Mouse (Mus musculus): ENCODE measurements around the gene Nol8.

Gene Nol8

DNA sequence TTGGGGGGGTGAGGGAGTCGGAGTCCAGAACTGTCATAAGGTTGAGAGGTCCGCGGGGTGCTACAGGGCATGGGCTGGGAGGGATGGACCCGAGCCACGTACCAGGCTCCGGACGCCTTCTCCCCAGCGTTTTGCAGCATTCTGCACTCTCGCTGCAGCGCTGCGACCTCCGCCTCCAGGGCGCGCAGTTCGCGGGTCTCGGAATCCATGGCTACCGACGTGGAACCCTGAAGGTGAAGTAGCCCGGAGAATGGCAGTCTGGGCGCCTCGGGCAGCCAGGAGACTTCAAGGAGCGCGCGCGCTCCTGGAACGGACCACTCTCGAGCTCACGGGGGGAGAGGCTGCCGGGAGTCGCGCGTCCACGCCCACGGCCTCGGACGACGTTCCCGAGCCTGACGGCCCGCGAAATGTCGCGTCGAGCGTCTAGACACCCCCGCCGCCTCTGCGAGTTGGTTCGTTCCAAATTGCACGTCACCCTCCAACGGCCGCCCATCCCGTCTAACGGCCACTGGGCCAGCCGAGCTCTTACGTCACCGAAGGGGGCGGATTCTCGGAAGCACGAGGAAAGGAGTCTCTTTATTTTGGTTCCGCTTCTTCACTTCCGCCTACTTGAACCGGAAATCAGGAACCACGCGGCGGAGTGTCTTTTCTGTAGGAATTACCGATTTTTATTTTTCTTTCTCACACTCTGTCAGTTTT, at the start of gene Nol8, which contains the start of gene Cenpp:
TSS of gene Nol8 (plus strand) at position 598 of the 699 bp plus-strand sequence.
TSS of gene Cenpp (minus strand) at position 305 of the 699 bp plus-strand sequence.
- in situ Hi-C loops (cut with MboI, MseI), result loop anchor here (10.0 kb wide), 1 partner anchor 198 kb away; no protein-coding TSS in a partner anchor

DNA sequence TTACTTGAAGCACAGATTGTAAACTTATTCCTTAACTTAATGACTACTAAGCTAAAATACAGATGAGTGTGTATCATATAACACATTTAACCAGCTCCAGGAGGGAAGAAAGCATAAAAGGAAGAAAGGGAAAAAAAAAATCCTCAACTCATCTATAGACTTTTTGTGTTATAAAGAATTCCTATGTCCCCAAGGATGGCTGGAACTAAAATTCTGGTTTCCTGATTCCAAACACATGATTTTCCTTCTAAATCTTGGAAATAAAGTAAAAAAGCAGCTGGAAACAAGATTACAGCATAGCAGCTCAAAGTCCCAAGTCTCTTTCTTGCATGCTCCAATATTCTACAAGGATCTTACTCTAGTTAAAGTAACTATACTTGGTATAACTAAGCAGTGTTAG, 49.3 kb upstream of the Nol8 start:
- in situ Hi-C loops (cut with MboI, MseI), result no loop called here

DNA sequence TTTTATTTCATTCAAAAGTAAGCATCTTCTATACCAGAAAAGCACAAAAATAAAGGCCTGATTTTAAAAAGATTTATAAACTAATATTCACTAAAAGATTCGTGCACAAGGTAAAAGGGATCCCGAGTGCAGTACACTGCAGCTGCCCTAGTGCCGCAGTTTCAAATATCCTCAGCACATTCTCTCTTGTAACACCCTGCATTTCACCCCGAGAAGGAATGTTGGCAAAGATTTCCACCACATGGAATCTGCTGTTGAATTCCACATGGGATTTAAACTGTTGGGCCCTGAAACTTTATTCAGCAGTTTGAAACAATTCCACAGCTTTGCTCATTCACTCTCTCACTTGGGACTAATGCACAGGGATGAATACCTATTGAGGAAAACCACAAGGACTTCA, 45.2 kb upstream of the Nol8 start, which contains the start of gene Ogn:
TSS of gene Ogn (plus strand) at position 333 of the 400 bp plus-strand sequence.
- in situ Hi-C loops (cut with MboI, MseI), result no loop called here

DNA sequence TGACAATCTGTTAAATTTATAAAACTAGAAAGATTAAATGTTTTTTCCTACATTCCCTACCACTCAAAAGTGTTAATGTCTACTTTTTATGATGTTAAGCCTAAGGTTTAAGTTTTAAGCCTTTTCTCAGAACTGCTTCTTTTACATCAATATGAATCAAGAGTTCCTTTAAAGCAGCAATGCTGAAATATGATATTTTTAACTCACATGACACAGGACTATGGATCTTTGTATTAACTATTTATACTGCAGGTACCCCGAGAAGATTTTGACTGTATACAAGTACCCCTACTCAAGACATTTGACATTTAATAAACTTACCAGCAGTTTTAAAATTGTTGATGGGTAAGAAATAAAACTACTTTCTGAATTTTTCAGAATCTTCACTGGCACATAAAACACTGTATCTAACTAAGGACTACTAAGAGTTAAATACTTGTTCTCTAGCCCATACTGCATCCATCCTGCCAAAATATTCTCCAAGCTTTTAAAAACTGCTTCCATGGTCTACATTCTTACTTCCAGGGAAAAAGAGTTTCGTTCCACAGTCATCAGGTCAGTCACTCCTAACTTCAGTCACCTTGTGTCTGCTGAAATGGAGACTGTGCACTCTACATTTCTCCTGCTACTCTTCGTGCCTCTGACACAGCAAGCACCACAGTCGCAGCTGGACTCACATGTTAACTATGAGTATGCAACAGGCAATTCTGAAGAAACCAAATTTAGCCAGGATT, 44.1 kb upstream of the Nol8 start:
- in situ Hi-C loops (cut with MboI, MseI), result no loop called here

DNA sequence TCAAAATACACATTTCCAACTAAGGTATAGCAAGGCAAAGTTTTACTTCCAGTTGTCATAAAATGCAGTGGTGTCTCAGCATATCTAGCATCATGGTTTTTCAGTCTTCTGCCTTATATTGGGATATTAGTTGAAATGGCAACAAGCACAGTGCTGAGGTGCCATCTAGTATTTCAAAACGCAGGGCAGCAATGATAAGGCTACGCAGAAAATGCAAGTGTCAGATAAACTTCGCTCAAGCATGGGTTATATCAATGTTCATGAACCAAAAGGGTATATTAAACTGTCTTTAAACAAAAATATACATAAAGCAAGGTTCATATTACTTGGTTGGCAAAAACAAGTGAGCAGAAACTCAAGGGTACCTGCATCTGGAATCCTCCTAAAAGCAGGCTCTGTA, 35.9 kb upstream of the Nol8 start:
- in situ Hi-C loops (cut with MboI, MseI), result no loop called here

DNA sequence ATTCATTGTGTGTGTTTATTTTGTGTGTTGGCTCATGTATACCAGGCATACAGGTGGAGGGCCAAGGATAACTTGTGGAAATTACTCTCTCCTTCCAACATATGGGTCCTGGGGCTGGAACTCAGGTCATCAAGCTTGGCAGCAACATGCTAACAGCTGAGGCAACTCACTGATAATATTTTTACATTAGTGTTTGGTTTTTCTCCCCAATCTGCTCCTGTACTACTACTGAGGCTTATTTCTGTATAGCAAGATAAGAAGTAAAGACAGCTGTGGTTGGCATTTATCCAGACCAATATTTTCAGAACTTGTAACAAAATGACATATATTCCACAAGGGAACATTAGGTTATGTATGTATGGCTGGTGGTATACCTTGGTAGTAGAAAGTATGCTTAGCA, 34.5 kb upstream of the Nol8 start:
- in situ Hi-C loops (cut with MboI, MseI), result no loop called here

DNA sequence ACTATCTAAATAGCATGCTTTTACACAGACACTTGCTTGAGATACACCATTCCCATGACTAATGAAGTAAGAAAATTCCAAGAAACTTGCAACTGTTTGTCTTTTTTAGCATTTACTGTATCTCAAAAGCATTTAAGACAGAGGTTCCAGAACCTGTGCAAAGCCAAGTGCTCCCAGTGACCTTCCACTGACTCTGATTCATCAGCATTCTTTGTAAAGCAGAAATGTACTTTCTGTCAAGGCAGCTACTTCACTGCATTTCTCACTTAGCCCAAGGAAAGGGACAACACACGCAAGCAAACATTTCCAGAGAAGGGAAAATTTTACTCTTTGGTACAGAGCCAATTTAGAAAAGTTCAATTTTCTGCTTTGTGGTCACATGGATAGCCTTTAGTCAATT, 29.7 kb upstream of the Nol8 start:
- in situ Hi-C loops (cut with MboI, MseI), result no loop called here

DNA sequence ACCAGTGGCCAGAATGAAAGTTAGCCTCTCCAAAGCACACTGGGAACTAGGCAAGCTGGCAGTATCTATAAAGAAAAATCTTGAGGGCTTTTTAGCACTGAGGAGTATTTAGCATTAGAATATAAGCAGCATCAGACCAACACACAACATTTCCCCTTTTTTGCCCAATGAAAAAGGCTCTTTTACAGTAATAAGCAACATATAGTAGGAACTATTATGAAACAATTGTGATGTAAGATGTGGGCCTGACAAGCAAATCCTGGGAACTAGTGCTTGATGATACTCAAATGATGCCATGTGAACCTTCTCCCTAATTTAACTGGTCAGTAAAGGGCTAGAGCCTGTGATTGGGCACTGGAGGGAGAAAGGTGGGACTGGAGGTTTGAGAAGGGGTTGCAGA, 24.7 kb upstream of the Nol8 start:
- in situ Hi-C loops (cut with MboI, MseI), result no loop called here

DNA sequence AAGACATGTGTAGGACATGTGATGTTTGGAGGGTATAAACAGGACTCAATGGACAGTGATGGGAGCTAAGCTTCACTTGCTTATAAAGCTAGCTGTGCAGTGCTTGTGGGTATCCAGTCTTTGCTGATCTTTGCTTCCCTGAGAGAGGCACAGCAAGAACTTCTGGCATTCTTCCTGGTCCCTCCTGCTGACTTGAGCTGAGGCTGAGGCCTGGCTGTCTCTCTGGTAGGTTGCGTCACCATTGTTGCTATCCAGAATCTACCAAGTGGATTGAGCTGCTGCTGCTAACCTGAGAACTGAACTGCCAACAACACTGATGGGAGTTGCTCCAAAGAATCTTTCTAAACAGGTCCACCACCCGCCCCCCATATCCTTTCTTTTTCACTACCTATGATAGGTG, 23.8 kb upstream of the Nol8 start:
- in situ Hi-C loops (cut with MboI, MseI), result no loop called here

DNA sequence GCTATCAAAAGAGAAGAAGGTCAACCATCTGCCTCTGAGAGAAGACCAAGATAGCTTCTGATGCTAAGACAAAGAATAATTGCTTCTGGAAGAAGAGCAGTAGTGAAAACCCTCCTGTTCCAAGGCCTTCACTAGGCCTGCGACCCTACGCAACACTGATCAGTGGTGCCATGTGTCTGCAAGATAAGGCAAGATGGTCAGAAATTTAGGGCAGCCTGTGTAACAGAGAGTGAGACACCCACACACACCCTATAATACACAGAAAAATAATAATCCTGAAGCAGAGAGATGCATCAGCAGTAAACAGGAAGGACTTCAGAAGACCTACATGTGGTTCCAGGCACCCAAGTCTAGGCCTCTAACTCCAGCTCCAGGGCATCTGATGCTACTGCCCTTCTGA, 12.9 kb upstream of the Nol8 start:
- in situ Hi-C loops (cut with MboI, MseI), result loop anchor here (5.0 kb wide), 1 partner anchor 73 kb away; no protein-coding TSS in a partner anchor

DNA sequence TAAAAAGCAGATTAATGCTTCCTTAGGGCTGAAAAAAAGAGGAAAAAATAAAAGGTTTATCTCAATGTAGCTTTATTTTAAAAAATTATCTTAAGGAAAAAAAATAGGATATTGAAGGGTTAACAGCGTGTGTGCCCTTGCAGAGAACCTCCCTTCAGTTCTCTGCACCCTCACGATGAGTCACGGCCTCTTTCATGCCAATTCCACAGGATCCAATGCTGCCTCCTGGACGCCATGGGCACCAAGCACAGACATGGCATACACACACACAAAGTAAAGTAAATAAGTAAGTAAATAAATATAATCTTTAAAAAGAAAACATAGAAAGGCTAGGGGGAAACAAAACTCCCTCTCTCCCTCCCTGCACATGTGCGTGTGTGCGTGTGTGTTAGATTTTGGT, 10.2 kb upstream of the Nol8 start:
- in situ Hi-C loops (cut with MboI, MseI), result loop anchor here (5.0 kb wide), 1 partner anchor 75 kb away; no protein-coding TSS in a partner anchor

DNA sequence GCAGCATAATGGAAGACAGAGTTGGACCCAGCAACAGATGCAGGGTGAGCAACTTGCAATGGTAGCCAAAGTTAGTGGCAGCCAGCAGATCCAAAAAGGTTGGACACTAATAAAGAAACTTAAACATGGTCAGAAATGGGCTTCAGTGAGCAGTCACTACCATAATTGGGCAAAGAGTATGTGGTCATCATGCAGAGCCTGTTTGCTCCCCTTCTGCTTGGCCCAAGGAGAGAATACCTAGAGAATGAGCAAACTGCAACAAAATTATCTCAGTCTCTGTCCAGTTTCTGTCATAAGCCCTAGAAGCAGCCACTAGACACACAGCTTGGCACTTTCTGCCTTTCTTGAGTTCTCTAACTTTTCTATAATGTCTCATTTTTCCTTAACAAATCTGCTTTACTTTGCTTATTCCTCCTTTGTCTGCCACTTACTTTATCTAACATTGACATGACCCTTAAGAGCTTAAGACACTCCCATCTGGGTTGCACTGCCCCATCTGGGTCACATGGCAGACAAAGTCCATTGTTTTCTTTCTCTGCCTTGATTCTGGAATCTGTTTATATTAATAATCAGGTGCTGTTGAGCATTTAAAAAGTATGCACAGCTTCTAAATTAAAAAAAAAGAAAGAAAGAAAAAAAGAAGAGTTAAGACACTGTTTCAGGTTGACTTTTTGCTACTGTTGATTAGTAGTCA, 9.1 kb upstream of the Nol8 start:
- in situ Hi-C loops (cut with MboI, MseI), result loop anchor here (5.0 kb wide), 1 partner anchor 77 kb away; no protein-coding TSS in a partner anchor

DNA sequence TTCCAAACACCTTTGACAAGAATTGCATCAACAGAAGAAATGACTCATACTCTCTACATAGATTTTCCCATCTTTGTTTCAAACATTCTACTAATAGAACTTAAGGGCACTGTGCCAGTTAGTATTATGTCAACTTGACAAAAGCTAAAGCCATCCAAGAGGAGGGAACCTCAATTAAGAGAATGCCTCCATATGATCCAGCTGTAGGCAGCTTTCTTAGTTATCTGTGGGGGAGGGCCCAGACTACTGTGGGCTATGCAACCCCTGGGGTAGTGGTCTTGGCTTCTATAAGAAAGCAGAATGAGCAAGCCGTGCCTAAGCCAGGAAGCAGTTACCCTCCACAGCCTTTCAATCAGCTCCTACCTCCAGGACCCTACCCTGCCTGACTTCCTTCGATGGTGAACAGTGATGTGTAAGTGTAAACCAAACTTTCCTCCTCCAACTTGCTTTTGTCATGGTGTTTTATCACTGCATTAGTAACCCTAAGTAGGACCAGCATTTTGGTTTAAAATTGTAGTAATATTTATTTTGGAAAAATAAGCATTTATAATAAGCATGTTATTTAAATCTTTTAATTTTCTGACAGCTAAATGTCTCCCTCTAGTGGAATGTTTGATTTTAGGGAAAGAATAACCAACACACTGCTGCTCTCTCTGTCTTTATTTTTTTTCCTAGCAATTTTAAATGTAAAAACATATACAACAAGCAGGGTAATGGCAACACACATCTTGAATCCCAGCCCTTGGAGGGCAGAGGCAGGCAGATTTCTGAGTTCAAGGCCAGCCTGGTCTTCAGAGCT, 7.9 kb upstream of the Nol8 start:
- in situ Hi-C loops (cut with MboI, MseI), result loop anchor here (5.0 kb wide), 1 partner anchor 78 kb away; no protein-coding TSS in a partner anchor

DNA sequence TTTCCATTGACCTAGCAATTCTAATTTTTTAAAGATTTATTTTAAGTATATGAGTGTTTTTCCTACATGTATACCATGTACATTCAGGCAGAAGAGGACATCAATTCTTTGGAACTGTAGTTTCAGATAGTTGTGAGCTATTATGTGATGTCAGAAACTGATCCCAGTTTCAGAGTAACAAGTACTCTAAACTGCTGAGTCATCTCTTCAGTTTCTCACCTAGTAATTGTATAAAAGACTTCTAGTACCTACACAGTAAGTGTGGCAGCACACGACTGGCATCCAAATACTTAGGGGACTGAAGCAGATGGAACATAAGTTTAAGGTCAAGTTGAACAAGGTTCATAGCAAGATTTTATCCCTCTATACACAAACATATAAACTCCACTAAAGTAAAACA, 6.9 kb upstream of the Nol8 start:
- in situ Hi-C loops (cut with MboI, MseI), result no loop called here

DNA sequence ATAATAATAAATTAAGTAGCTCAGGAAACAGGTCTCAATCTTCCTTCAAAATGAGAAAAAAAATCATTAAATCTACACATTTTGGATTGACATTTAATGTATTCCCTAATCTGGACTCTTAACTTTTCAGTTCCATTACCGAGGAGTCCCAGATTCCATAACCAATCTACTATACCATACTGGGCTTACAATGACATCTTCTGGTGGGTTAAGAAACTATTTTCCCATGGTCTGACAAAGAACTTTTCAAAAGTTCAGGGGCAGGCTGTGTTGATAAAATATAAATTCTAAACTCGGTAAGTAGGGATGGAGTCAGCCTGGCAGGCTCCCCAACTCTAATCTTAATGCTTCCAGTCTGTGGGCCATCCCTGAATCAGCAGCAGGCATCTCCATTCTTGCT, 1.7 kb upstream of the Nol8 start:
- in situ Hi-C loops (cut with MboI, MseI), result loop anchor here (10.0 kb wide), 1 partner anchor 196 kb away; no protein-coding TSS in a partner anchor

DNA sequence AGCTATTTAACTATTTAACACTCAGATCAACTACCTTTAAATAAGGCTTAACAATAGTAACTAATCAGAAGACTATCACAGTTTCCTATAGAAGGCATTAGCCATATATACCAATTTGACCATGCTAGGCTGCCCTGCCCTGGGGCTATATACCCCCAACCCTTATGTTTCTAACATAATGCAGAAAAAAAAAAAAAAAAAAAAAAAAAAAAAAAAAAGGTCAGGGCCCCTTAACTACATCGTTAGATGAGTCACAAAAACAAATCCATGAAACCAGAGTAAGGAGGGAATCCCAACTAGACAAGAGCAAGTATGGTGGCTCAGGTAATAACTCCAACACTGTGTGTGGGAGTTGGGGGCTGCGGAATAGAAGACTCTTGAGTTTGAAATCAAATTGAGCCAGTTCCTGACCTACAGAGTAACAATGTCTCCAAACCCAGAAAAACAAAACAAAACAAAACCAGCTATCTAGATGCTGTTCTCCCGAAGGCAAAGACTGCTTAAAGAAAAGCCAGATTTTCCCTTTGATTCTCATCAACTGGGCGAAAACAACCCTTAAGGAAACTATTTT, 1.0 kb upstream of the Nol8 start:
- in situ Hi-C loops (cut with MboI, MseI), result loop anchor here (10.0 kb wide), 1 partner anchor 197 kb away; no protein-coding TSS in a partner anchor

DNA sequence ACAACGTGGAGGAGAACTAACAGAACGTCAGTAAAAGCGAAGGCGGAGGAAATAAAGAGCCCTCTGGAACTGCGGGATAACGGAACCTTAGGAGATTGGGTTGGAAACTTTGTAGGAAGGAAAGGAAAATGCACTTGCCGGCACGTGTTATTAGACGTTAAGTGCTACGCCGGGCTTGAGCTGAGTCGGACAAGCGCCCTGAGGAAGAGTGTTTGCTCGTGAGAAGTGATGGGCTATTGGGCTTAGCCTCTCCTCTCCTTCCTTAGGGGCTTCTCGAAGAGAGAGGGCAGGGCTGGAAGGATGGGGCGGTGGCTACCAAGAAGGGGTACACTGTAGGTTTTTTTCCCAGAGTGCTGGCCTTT, 283 bp downstream of the Nol8 start:
- in situ Hi-C loops (cut with MboI, MseI), result loop anchor here (10.0 kb wide), 1 partner anchor 198 kb away; no protein-coding TSS in a partner anchor

DNA sequence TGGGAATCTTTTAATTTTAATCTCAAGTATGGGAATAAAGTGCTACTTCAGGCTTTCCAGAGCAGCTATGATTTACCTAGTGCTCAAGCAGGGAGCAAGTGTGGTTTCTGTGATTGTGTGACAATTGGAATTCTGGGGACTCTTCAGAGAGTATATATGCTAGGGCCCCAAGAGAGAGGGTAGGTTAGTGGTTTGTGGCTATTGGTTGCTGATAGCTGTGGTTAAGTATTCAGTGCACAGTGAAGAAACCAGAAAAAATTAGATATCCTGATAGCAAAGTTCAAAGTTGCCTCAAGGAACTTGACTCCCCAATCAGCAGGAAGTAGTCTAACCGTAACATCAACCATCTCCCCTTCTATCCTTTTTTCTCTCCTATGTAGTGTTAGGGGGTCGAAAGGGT, 24.9 kb downstream of the Nol8 start:
- in situ Hi-C loops (cut with MboI, MseI), result no loop called here

DNA sequence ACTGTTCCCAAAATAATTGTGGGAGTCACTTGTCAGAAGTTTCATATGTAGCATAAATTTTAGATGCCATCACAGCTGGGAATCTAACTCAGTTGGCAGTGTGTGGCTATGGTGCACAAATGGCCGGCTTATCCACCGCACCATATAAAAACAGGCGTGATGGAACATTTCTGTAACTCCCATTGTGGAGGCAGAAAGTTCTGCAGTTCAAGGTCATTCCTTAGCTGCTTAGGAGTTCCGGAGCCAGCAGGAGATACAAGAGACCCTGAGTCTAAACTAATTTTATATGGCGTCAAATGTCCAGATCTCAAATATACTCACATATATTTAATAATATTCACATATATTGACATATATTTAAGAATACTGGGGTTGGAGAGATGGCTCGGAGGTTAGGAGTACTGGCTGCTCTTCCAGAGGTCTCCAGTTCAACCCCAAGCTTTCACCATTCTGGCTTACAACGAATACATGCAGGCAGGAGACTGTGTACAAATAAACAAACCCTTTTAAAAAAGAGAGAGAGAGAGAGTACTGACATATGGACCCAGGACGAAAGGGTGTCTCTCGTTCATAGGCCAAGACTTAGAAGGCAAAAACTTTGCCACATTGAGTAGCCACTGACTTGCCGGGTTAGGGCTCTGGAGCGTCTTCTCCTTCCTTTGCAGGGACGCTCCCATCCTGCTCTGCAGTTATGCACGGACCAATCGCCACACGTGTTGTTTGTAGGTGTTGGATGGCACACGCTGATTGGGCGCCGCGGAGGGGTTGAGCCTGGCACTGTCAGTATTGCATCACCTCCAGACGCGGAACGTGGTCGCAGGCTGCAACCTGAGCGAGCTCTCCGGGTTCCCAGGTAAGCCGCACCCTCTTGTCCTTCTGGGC, 28.7 kb downstream of the Nol8 start, which contains the start of gene Iars:
TSS of gene Iars (plus strand) at position 750 of the 882 bp plus-strand sequence.
- in situ Hi-C loops (cut with MboI, MseI), result loop anchor here (10.0 kb wide), 1 partner anchor 1973 kb away; the partner anchor contains the start of gene Secisbp2

All from regulatory T cell (primary cell).